Comparison of ENCODE assay signal across 10 mouse cellular contexts in genomic region chr6:124933127-124933526, GRCm38 (mm10). TPM values are rescaled to one million over a fixed set of nuclear protein-coding genes. Genes with fewer than 3 reads are reported as not detected.
DNase-seq lines count a peak whose midpoint lies in the region; ATAC-seq and TF ChIP-seq lines count a peak whose summit lies in the region.
"Had no signal": no experiment of that assay in that cellular context is flagged by ENCODE, and none has a peak within 500 bp of the region (broad histone marks: within the 10 kb centered on the region; RNA-seq: fewer than 3 reads in every experiment).

No protein-coding gene starts in this region.

- H3K79me2 ChIP-seq in MEL (ENCODE audit: control insufficient read depth, insufficient read depth, low read length, poor library complexity): peaks cover 14% of the 10 kb centered on the region

- 88% methylated on average over 3 of the region's 3 CpGs for WGBS in heart, embryonic 15.5 days
- 90% methylated on average over 3 of the region's 3 CpGs for WGBS in limb, embryonic 15.5 days

- H3K9ac ChIP-seq in heart, embryonic 15.5 days: no peak overlapping the region
- no peak overlapping the region for H3K9ac ChIP-seq in MEL (ENCODE audit: control insufficient read depth, low read depth, low read length, poor library complexity, severe bottlenecking)
- H3K9ac ChIP-seq in limb, embryonic 15.5 days: no peak overlapping the region

- no peak overlapping the region for H3K27ac ChIP-seq in heart, embryonic 15.5 days
- H3K27ac ChIP-seq in MEL (ENCODE audit: control insufficient read depth, low read depth, low read length): no peak overlapping the region
- no peak overlapping the region for H3K27ac ChIP-seq in limb, embryonic 15.5 days

- peaks cover 39% of the 10 kb centered on the region for H3K36me3 ChIP-seq in heart, embryonic 15.5 days
- peaks cover 2 to 5% of the 10 kb centered on the region in 2 experiments; a peak in 2 of 4 replicates for H3K36me3 ChIP-seq in MEL (ENCODE audit: control insufficient read depth in 1 of 2, insufficient read depth in 2 of 2, low read length in 2 of 2)
- peaks cover 53% of the 10 kb centered on the region for H3K36me3 ChIP-seq in limb, embryonic 15.5 days

- TF ChIP-seq RAD21 in MEL (IDR thresholded peaks at IDR 0.05; ENCODE audit: low read depth, low read length): no peak

- H3K4me3 ChIP-seq in heart, embryonic 15.5 days: peak overlapping the region; percentile 87; the same call in 1 of the 2 replicates
- H3K4me3 ChIP-seq in MEL (ENCODE audit: control insufficient read depth in 1 of 2, insufficient read depth in 1 of 2, low read depth in 2 of 2, low read length in 2 of 2): no peak overlapping the region
- peak overlapping the region; percentile 98; the same call in 1 of the 2 replicates for H3K4me3 ChIP-seq in limb, embryonic 15.5 days

- intact Hi-C loops in heart, postnatal 14 days (cut with DNase I): loop anchor here (2.0 to 10.0 kb wide), 2 partner anchors 32 to 152 kb away; partner anchors contain the start of gene Cops7a

- H3K4me2 ChIP-seq in heart, embryonic 15.5 days: peak overlapping the region; percentile 75; the same call in 1 of the 2 replicates
- no peak overlapping the region for H3K4me2 ChIP-seq in limb, embryonic 15.5 days

- no peaks in the 10 kb centered on the region for H3K27me3 ChIP-seq in heart, embryonic 15.5 days
- H3K27me3 ChIP-seq in MEL (ENCODE audit: control insufficient read depth in 1 of 2, insufficient read depth in 2 of 2, low read length in 2 of 2): no peaks in the 10 kb centered on the region
- H3K27me3 ChIP-seq in limb, embryonic 15.5 days: no peaks in the 10 kb centered on the region

- no peaks in the 10 kb centered on the region for H3K9me3 ChIP-seq in heart, embryonic 15.5 days (replicated peaks)
- no peaks in the 10 kb centered on the region for H3K9me3 ChIP-seq in MEL (replicated peaks; ENCODE audit: insufficient read depth, low read length)
- no peaks in the 10 kb centered on the region for H3K9me3 ChIP-seq in limb, embryonic 15.5 days

- DNase-seq in heart, postnatal 14 days: no peak
- peak; percentile 35 for DNase-seq in 3T3-L1 (ENCODE audit: low read depth, low spot score)
- no peak for DNase-seq in MEL (ENCODE audit: low read depth, low spot score)
- DNase-seq in adrenal gland, postnatal 14 days: no peak
- DNase-seq in ovary, postnatal 14 days (ENCODE audit: low spot score): no peak
- no peak for DNase-seq in embryo, embryonic 10 days (ENCODE audit: low spot score)
- DNase-seq: cerebellum, postnatal 10 days had no signal

- no peak for TF ChIP-seq POLR2A in MEL (IDR thresholded peaks at IDR 0.05; ENCODE audit: control insufficient read depth in 1 of 2, insufficient read depth in 1 of 2, low read depth in 1 of 2, low read length in 2 of 2, poor library complexity in 1 of 2)

- no peak for TF ChIP-seq EP300 in MEL (IDR thresholded peaks at IDR 0.05; ENCODE audit: low read depth in 1 of 2, low read length in 2 of 2)

- ATAC-seq in heart, embryonic 15.5 days (replicated peaks; ENCODE audit: insufficient number of reproducible peaks, insufficient read depth, low FRiP score, low read depth): no peak
- ATAC-seq in limb, embryonic 15.5 days (ENCODE audit: insufficient number of reproducible peaks, low FRiP score, low TSS enrichment, low read depth): no peak
- ATAC-seq: inflammation-experienced regulatory T-cells, adult 6 months had no signal

- TF ChIP-seq CTCF in MEL (IDR thresholded peaks at IDR 0.05 in 2 of 3, conservative IDR thresholded peaks at IDR 0.05 in 1 of 3; ENCODE audit: control insufficient read depth in 1 of 3, insufficient read depth in 1 of 3, low read depth in 2 of 3, low read length in 3 of 3, poor library complexity in 1 of 3, severe bottlenecking in 1 of 3): no peak

- H3K4me1 ChIP-seq in heart, embryonic 15.5 days (replicated peaks): peaks cover 26% of the 10 kb centered on the region
- H3K4me1 ChIP-seq in MEL (ENCODE audit: control insufficient read depth in 1 of 2, insufficient read depth in 2 of 2, low read length in 2 of 2): peaks cover 6 to 12% of the 10 kb centered on the region in 2 experiments
- H3K4me1 ChIP-seq in limb, embryonic 15.5 days: peaks cover 32% of the 10 kb centered on the region

TF ChIP-seq in MEL, 35 proteins besides CTCF, POLR2A, EP300 and RAD21:
- no peak for TF ChIP-seq ZC3H11A (IDR thresholded peaks at IDR 0.05; ENCODE audit: low read depth, low read length)
- no peak for TF ChIP-seq USF1 (IDR thresholded peaks at IDR 0.05; ENCODE audit: low read depth, low read length)
- TF ChIP-seq MAZ (IDR thresholded peaks at IDR 0.05; ENCODE audit: low read depth, low read length): no peak
- TF ChIP-seq GATA1 (IDR thresholded peaks at IDR 0.05; ENCODE audit: low read depth, low read length): no peak
- TF ChIP-seq BHLHE40 (IDR thresholded peaks at IDR 0.05; ENCODE audit: borderline replicate concordance, low read depth, low read length): no peak
- TF ChIP-seq MAX (IDR thresholded peaks at IDR 0.05; ENCODE audit: low read length): no peak
- TF ChIP-seq SMC3 (IDR thresholded peaks at IDR 0.05; ENCODE audit: low read depth, low read length): peak; percentile 8; the same call in 1 of the 2 replicates
- peak; percentile 58 for TF ChIP-seq ZNF384 (IDR thresholded peaks at IDR 0.05; ENCODE audit: low read depth, low read length)
TF ChIP-seq in MEL: peak in this region for 2.

RNA-seq across cellular contexts. Expression of gene Mlf2, which starts 1.9 kb away (rescaled TPM):
- 358 and 371 TPM in 2 replicates for polyA plus RNA-seq in heart, embryonic 15.5 days (2015; fragmentation: Nextera tagmentation; extraction: Ambion mirVana)
- total RNA-seq in heart, postnatal 14 days (2021): 100 to 1,000 TPM; 214 to 217 TPM
- total RNA-seq in MEL (2012; rRNA removed): 133 and 154 TPM in 2 replicates
- polyA plus RNA-seq in MEL (2012; ENCODE audit: insufficient read depth in 1 of 2, insufficient read length in 2 of 2, low read depth in 1 of 2, low replicate concordance in 2 of 2, missing spikeins in 1 of 2): 100 to 1,000 TPM in 1 of 2 experiments, not detected in 1; 340 TPM
- polyA plus RNA-seq in limb, embryonic 15.5 days (2015; fragmentation: Nextera tagmentation; extraction: Ambion mirVana): 352 and 365 TPM in 2 replicates
- total RNA-seq in adrenal gland, postnatal 14 days (2021): 274 and 276 TPM in 2 replicates

RNA-seq across cellular contexts. Expression of gene Ptms, which starts 13.2 kb away (rescaled TPM):
- polyA plus RNA-seq in heart, embryonic 15.5 days (2015; fragmentation: Nextera tagmentation; extraction: Ambion mirVana): 255 and 294 TPM in 2 replicates
- total RNA-seq in heart, postnatal 14 days (2021): 100 to 1,000 TPM; 369 to 378 TPM
- total RNA-seq in MEL (2012; rRNA removed): 19.8 and 31.8 TPM in 2 replicates
- polyA plus RNA-seq in MEL (2012; ENCODE audit: insufficient read depth in 1 of 2, insufficient read length in 2 of 2, low read depth in 1 of 2, low replicate concordance in 2 of 2, missing spikeins in 1 of 2): 100 to 1,000 TPM in 1 of 2 experiments, not detected in 1; 177 TPM
- polyA plus RNA-seq in limb, embryonic 15.5 days (2015; fragmentation: Nextera tagmentation; extraction: Ambion mirVana): 241 and 331 TPM in 2 replicates
- total RNA-seq in adrenal gland, postnatal 14 days (2021): 917 and 925 TPM in 2 replicates

RNA-seq across cellular contexts. Expression of gene Lag3, which starts 21.6 kb away (rescaled TPM):
- polyA plus RNA-seq in heart, embryonic 15.5 days (2015; fragmentation: Nextera tagmentation; extraction: Ambion mirVana): 1.2 and 1.7 TPM in 2 replicates
- under 1 TPM; 0.62 to 0.80 TPM for total RNA-seq in heart, postnatal 14 days (2021)
- total RNA-seq in MEL (2012; rRNA removed): 0.16 and 0.35 TPM in 2 replicates
- 1 to 10 TPM in 1 of 2 experiments, not detected in 1; 1.3 TPM for polyA plus RNA-seq in MEL (2012; ENCODE audit: insufficient read depth in 1 of 2, insufficient read length in 2 of 2, low read depth in 1 of 2, low replicate concordance in 2 of 2, missing spikeins in 1 of 2)
- polyA plus RNA-seq in limb, embryonic 15.5 days (2015; fragmentation: Nextera tagmentation; extraction: Ambion mirVana): 2.3 TPM in 2 replicates
- 1.5 and 2.5 TPM in 2 replicates for total RNA-seq in adrenal gland, postnatal 14 days (2021)

RNA-seq across cellular contexts. Expression of gene Cops7a, which starts 32.2 kb away (rescaled TPM):
- polyA plus RNA-seq in heart, embryonic 15.5 days (2015; fragmentation: Nextera tagmentation; extraction: Ambion mirVana): 129 and 139 TPM in 2 replicates
- total RNA-seq in heart, postnatal 14 days (2021): 10 to 100 TPM; 90.1 to 99.6 TPM
- 75.1 and 85.0 TPM in 2 replicates for total RNA-seq in MEL (2012; rRNA removed)
- polyA plus RNA-seq in MEL (2012; ENCODE audit: insufficient read depth in 1 of 2, insufficient read length in 2 of 2, low read depth in 1 of 2, low replicate concordance in 2 of 2, missing spikeins in 1 of 2): 100 to 1,000 TPM in 1 of 2 experiments, not detected in 1; 150 TPM
- polyA plus RNA-seq in limb, embryonic 15.5 days (2015; fragmentation: Nextera tagmentation; extraction: Ambion mirVana): 146 and 160 TPM in 2 replicates
- total RNA-seq in adrenal gland, postnatal 14 days (2021): 117 and 122 TPM in 2 replicates

RNA-seq across cellular contexts. Expression of gene Cd4, which starts 45.1 kb away (rescaled TPM):
- polyA plus RNA-seq in heart, embryonic 15.5 days (2015; fragmentation: Nextera tagmentation; extraction: Ambion mirVana): 0.05 and 0.68 TPM in 2 replicates
- 10 to 100 TPM in 1 of 2 experiments, 1 to 10 TPM in 1; 1.2 to 12.3 TPM for total RNA-seq in heart, postnatal 14 days (2021)
- not detected in 2 replicates for total RNA-seq in MEL (2012; rRNA removed)
- not detected for polyA plus RNA-seq in MEL (2012; ENCODE audit: insufficient read depth in 1 of 2, insufficient read length in 2 of 2, low read depth in 1 of 2, low replicate concordance in 2 of 2, missing spikeins in 1 of 2)
- polyA plus RNA-seq in limb, embryonic 15.5 days (2015; fragmentation: Nextera tagmentation; extraction: Ambion mirVana): 0.24 and 0.31 TPM in 2 replicates
- 1.4 and 13.0 TPM in 2 replicates for total RNA-seq in adrenal gland, postnatal 14 days (2021)

Comparison
In these comparisons a context has a peak if more than half of its experiments do, and no peak if none do; other contexts are left out.
1. H3K4me3 ChIP-seq: peak in heart, embryonic 15.5 days (single experiment) and limb, embryonic 15.5 days (single experiment); none in MEL (0 of 2).
2. RNA of gene Ptms, which starts 13.2 kb away (total RNA-seq): 917 to 925 TPM in adrenal gland, postnatal 14 days and 369 to 378 TPM in heart, postnatal 14 days; 19.8 to 31.8 TPM in MEL; every median in the first group is over 10 times any median in the second.